Mouse (Mus musculus) lung, postnatal 0 days (tissue): ENCODE data around the gene Map3k14. TPM values are rescaled to one million over a fixed set of nuclear protein-coding genes. Genes with fewer than 3 reads are reported as not detected.

Source experiments
- ATAC-seq: fragments of 200-750 bp; cut with Nextera tagmentation; 2 replicates; pipeline ENCODE4 v1.8.0; 2017; ENCODE audit warnings: moderate library complexity
- DNase-seq: peaks from one replicate; pipeline ENCODE4 v3.0.0-alpha.2; 2016; ENCODE audit warnings: low spot score
- H3K27ac ChIP-seq: fragments of 300-500 bp; sonication (generic); 2 replicates; pipeline ENCODE4 v1.5.1; 2014; ENCODE audit warnings: antibody characterized with exemption, mild to moderate bottlenecking, low read length, mixed read lengths
- H3K27me3 ChIP-seq: fragments of 300-500 bp; sonication (generic); replicated peaks from 2 replicates; pipeline ENCODE4 v1.6.1; 2014; ENCODE audit warnings: low read length, mixed read lengths; ENCODE audit not compliant: insufficient read depth
- H3K36me3 ChIP-seq: fragments of 300-500 bp; sonication (generic); 2 replicates; pipeline ENCODE4 v1.6.1; 2014; ENCODE audit warnings: low read length, mixed read lengths; ENCODE audit not compliant: insufficient read depth
- H3K4me1 ChIP-seq: fragments of 300-500 bp; sonication (generic); 2 replicates; pipeline ENCODE4 v1.6.1; 2014; ENCODE audit warnings: antibody characterized with exemption, low read depth, low read length, mixed read lengths; ENCODE audit not compliant: insufficient read depth
- H3K4me2 ChIP-seq: fragments of 300-500 bp; sonication (generic); replicated peaks from 2 replicates; pipeline ENCODE4 v1.6.1; 2014; ENCODE audit warnings: low read depth, mild to moderate bottlenecking, low read length, moderate library complexity, mixed read lengths
- H3K4me3 ChIP-seq: fragments of 300-500 bp; sonication (generic); 2 replicates; pipeline ENCODE4 v1.5.1; 2014; ENCODE audit warnings: low read depth, low read length
- H3K9ac ChIP-seq: fragments of 300-500 bp; sonication (generic); replicated peaks from 2 replicates; pipeline ENCODE4 v1.6.1; 2014; ENCODE audit warnings: low read depth, mild to moderate bottlenecking
- H3K9me3 ChIP-seq: fragments of 300-500 bp; sonication (generic); 2 replicates; pipeline ENCODE4 v1.6.1; 2016; ENCODE audit warnings: low read length, mixed read lengths
- CTCF ChIP-seq: IDR thresholded peaks from 2 replicates; pipeline ENCODE4 v1.5.1; 2016; ENCODE audit warnings: antibody characterized with exemption, mild to moderate bottlenecking
- EP300 ChIP-seq: IDR thresholded peaks from 2 replicates; pipeline ENCODE4 v1.6.1; 2016; ENCODE audit warnings: antibody characterized with exemption, mild to moderate bottlenecking, control low read depth
- WGBS: fragments of 180-500 bp; shearing (Covaris S2); extraction: QIAGEN DNeasy Blood & Tissue Kit; methylation state at CpG from one replicate; pipeline ENCODE4 v1.1.7; 2014; 5-methylcytosine and 5-hydroxymethylcytosine counted together
- polyA plus RNA-seq: library from polyadenylated mRNA; unstranded; fragments of >200 nt; fragmentation: Nextera tagmentation; extraction: Ambion mirVana; gene quantifications from 2 replicates; pipeline ENCODE4 v1.2.1, GENCODE M21; 2015

Map3k14 gene
- polyA plus RNA-seq, 1 experiment from 2014 or later: 2.6 TPM

GRCm38 (mm10) chr11:103181911-103182310 is 85.4 kb downstream of the Map3k14 start:
- TF ChIP-seq EP300: no peak
- no peak for TF ChIP-seq CTCF
- Histone ChIP-seq H3K9ac (no peak overlapping the region), H3K9me3 (no peaks in the 10 kb centered on the region), H3K27ac (no peak overlapping the region), H3K4me1 (no peaks in the 10 kb centered on the region), H3K36me3 (no peaks in the 10 kb centered on the region), H3K4me3 (no peak overlapping the region), H3K27me3 (no peaks in the 10 kb centered on the region), H3K4me2 (no peak overlapping the region)
- no peak for DNase-seq
- 69% methylated on average over 3 of the region's 3 CpGs for WGBS
- ATAC-seq: no peak

GRCm38 (mm10) chr11:103181349-103181748 is 85.9 kb downstream of the Map3k14 start:
- H3K27me3 ChIP-seq: no peaks in the 10 kb centered on the region
- H3K4me1 ChIP-seq: no peaks in the 10 kb centered on the region
- no peak for DNase-seq
- no peak for ATAC-seq
- no peak overlapping the region for H3K4me3 ChIP-seq
- no peak overlapping the region for H3K9ac ChIP-seq
- no peaks in the 10 kb centered on the region for H3K9me3 ChIP-seq
- H3K36me3 ChIP-seq: no peaks in the 10 kb centered on the region
- H3K27ac ChIP-seq: no peak overlapping the region
- TF ChIP-seq CTCF (no peak), EP300 (no peak)
- no peak overlapping the region for H3K4me2 ChIP-seq
- 61% methylated on average over 9 of the region's 9 CpGs for WGBS

GRCm38 (mm10) chr11:103180426-103180825 is 86.8 kb downstream of the Map3k14 start:
- no peaks in the 10 kb centered on the region for H3K4me1 ChIP-seq

GRCm38 (mm10) chr11:103178748-103179147 is 88.5 kb downstream of the Map3k14 start:
- 82% methylated on average over 8 of the region's 8 CpGs for WGBS
- Histone ChIP-seq H3K9ac (no peak overlapping the region), H3K36me3 (no peaks in the 10 kb centered on the region), H3K27ac (no peak overlapping the region), H3K4me1 (no peaks in the 10 kb centered on the region), H3K9me3 (no peaks in the 10 kb centered on the region), H3K4me2 (no peak overlapping the region), H3K27me3 (no peaks in the 10 kb centered on the region), H3K4me3 (no peak overlapping the region)
- DNase-seq: no peak
- TF ChIP-seq EP300 (no peak), CTCF (no peak)
- no peak for ATAC-seq

More at GRCm38 (mm10) chr11:103180426-103180825, 86.8 kb downstream of the Map3k14 start:
- Histone ChIP-seq H3K9me3 (no peaks in the 10 kb centered on the region), H3K27me3 (no peaks in the 10 kb centered on the region), H3K9ac (no peak overlapping the region), H3K36me3 (no peaks in the 10 kb centered on the region), H3K27ac (no peak overlapping the region), H3K4me3 (no peak overlapping the region), H3K4me2 (no peak overlapping the region)
- WGBS: 70% methylated on average over 1 of the region's 1 CpGs
- no peak for ATAC-seq
- no peak for DNase-seq
- TF ChIP-seq EP300 (no peak), CTCF (no peak)

DNA sequence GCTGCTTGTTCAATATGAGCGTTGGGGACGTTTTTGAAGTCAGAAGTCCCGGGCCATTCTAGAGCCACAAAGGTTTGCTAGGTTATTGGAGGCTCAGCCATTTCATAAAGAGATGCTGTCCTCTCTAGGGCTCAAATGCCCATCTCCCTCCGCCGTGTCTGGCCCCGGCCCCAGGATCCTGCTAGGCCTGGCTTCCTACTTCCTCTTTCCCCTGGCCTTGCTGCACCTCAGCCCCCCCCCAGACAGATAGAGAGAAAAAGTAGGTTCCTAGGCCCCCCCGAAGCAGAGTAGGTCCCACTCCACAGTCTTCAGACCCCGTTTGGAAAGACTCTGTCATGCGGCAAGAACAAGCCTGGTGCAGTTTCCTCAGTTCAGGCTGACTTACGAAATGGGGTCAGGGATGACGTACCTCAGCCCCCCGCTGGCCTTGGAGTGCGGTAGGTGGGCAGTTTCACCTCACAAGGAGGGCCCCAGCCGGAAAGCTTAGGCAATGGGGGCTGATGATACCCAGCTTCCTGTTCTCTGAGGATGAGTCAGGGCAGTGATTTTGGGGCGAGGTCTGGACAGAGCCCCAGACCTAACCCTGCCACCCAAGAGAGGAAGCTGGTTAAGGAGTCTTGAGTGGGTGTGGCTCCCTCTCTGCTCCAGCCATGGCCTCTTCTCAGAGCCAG is 89.3 kb downstream of the Map3k14 start:
- Histone ChIP-seq H3K4me3 (no peak overlapping the region), H3K9me3 (no peaks in the 10 kb centered on the region), H3K27ac (no peak overlapping the region), H3K36me3 (no peaks in the 10 kb centered on the region), H3K4me2 (no peak overlapping the region), H3K4me1 (no peaks in the 10 kb centered on the region), H3K9ac (no peak overlapping the region), H3K27me3 (no peaks in the 10 kb centered on the region)
- TF ChIP-seq CTCF (no peak), EP300 (no peak)
- ATAC-seq (peak; percentile 47), DNase-seq (peak; percentile 47)
- WGBS: 74% methylated on average over 15 of the region's 15 CpGs

- no peak overlapping the region for H3K9ac ChIP-seq
- DNase-seq (no peak), ATAC-seq (no peak)
- H3K4me2 ChIP-seq: 0 out of 2 replicates have a peak overlapping the region, but pooled peaks have one; percentile 1
- WGBS: 68% methylated on average over 5 of the region's 5 CpGs
- H3K9me3 ChIP-seq: no peaks in the 10 kb centered on the region
- no peaks in the 10 kb centered on the region for H3K4me1 ChIP-seq
- no peaks in the 10 kb centered on the region for H3K36me3 ChIP-seq
- H3K4me3 ChIP-seq: no peak overlapping the region
- H3K27me3 ChIP-seq: no peaks in the 10 kb centered on the region
- no peak for TF ChIP-seq CTCF
- TF ChIP-seq EP300: no peak
- no peak overlapping the region for H3K27ac ChIP-seq
Observed at GRCm38 (mm10) chr11:103177216-103177615, 90.1 kb downstream of the Map3k14 start.
